Mouse (Mus musculus) forebrain, embryonic 14.5 days (tissue): ENCODE data around the gene Olfr285. TPM values are rescaled to one million over a fixed set of nuclear protein-coding genes. Genes with fewer than 3 reads are reported as not detected.

ENCODE experiments used
- polyA plus RNA-seq: library from polyadenylated mRNA; unstranded; fragments of >200 nt; fragmentation: Nextera tagmentation; extraction: Ambion mirVana; gene quantifications from 2 replicates; pipeline ENCODE4 v1.2.1, GENCODE M21; 2014

The Olfr285 gene
- polyA plus RNA-seq, 1 experiment from 2014 or later, result not detected

Other genes starting within 250 kb of the Olfr285 start
- 65.0 and 73.6 TPM in 2 replicates for gene Pfkm, start 224.8 kb downstream of the Olfr285 start, polyA plus RNA-seq
- gene Senp1, start 223.6 kb downstream of the Olfr285 start, polyA plus RNA-seq, result 21.7 and 24.8 TPM in 2 replicates
- gene Asb8, start 151.7 kb downstream of the Olfr285 start, polyA plus RNA-seq, result 60.5 and 62.2 TPM in 2 replicates
- gene Ccdc184, start 150.2 kb downstream of the Olfr285 start, polyA plus RNA-seq, result 42.6 and 52.2 TPM in 2 replicates
- not detected in 2 replicates for gene Olfr288, start 121.8 kb downstream of the Olfr285 start, polyA plus RNA-seq
- gene Gm44579, start 96.4 kb downstream of the Olfr285 start, polyA plus RNA-seq, result not detected in 2 replicates
- not detected in 2 replicates for gene Olfr287, start 96.3 kb downstream of the Olfr285 start, polyA plus RNA-seq
- not detected in 2 replicates for gene Olfr286, start 82.9 kb downstream of the Olfr285 start, polyA plus RNA-seq
- not detected in 2 replicates for gene H1fnt, start 60.1 kb downstream of the Olfr285 start, polyA plus RNA-seq
- 2.8 and 3.7 TPM in 2 replicates for gene Zfp641, start 21.2 kb downstream of the Olfr285 start, polyA plus RNA-seq
- gene Olfr284, start 23.6 kb upstream of the Olfr285 start, polyA plus RNA-seq, result not detected in 2 replicates
- not detected in 2 replicates for gene Olfr283, start 63.6 kb upstream of the Olfr285 start, polyA plus RNA-seq
- not detected in 2 replicates for gene Olfr282, start 113.9 kb upstream of the Olfr285 start, polyA plus RNA-seq
- not detected in 2 replicates for gene Olfr281, start 135.2 kb upstream of the Olfr285 start, polyA plus RNA-seq
- not detected in 2 replicates for gene OR5BS1P, start 152.5 kb upstream of the Olfr285 start, polyA plus RNA-seq
- not detected in 2 replicates for gene Lalba, start 165.4 kb upstream of the Olfr285 start, polyA plus RNA-seq
- gene Olfr279, start 175.0 kb upstream of the Olfr285 start, polyA plus RNA-seq, result not detected in 2 replicates
- 134 and 135 TPM in 2 replicates for gene Kansl2, start 216.9 kb upstream of the Olfr285 start, polyA plus RNA-seq